Mouse (Mus musculus) effector memory CD4-positive, alpha-beta T cell, adult 7 months (primary cell): ENCODE results near the gene Nelfcd. TPM values are rescaled to one million over a fixed set of nuclear protein-coding genes. Genes with fewer than 3 reads are reported as not detected.

Source experiments
- polyA plus RNA-seq: library from polyadenylated mRNA; unstranded; fragments of 100-300 nt; shearing (Covaris generic); gene quantifications from one replicate; pipeline ENCODE4 v1.2.1, GENCODE M21; 2017

Nelfcd gene
- 39.1 TPM for polyA plus RNA-seq

GRCm38 (mm10) chr2:174415731-174416310 lies at the start of gene Nelfcd:
TSS of gene Nelfcd (plus strand) at chr2:174415804.

GRCm38 (mm10) chr2:174438737-174439449 lies 23.3 kb downstream of the Nelfcd start, which contains the start of gene Ctsz:
TSS of gene Ctsz (minus strand) at chr2:174439039.

GRCm38 (mm10) chr2:174450353-174450752 lies 34.7 kb downstream of the Nelfcd start, which contains the start of gene Tubb1:
TSS of gene Tubb1 (plus strand) at chr2:174450695.

GRCm38 (mm10) chr2:174463789-174464523 lies 48.4 kb downstream of the Nelfcd start, which contains the start of gene Atp5e:
TSS of gene Atp5e (minus strand) at chr2:174464105.

GRCm38 (mm10) chr2:174472818-174473549 lies 57.4 kb downstream of the Nelfcd start, which contains the start of gene Prelid3b:
TSS of gene Prelid3b (minus strand) at chr2:174473081.

Other genes with a start within 250 kb of the Nelfcd start
- 618 TPM for gene Gnas, start 131.5 kb upstream of the Nelfcd start, polyA plus RNA-seq
- 5.5 TPM for gene Gm20721, start 69.1 kb upstream of the Nelfcd start, polyA plus RNA-seq
- 51.7 TPM for gene Ctsz, start 23.2 kb downstream of the Nelfcd start, polyA plus RNA-seq
- gene Tubb1, start 34.9 kb downstream of the Nelfcd start, polyA plus RNA-seq, result not detected
- 354 TPM for gene Atp5e, start 48.3 kb downstream of the Nelfcd start, polyA plus RNA-seq
- 93.0 TPM for gene Prelid3b, start 57.3 kb downstream of the Nelfcd start, polyA plus RNA-seq
- 5.4 TPM for gene Zfp831, start 227.7 kb downstream of the Nelfcd start, polyA plus RNA-seq